Mouse (Mus musculus) 416B (cell line): ENCODE measurements at regions not wholly inside any gene's neighbourhood (a gene's known extent, or its start where the extent isn't known, plus 50 kb on each side); places are given as distances from the start of the nearest gene placed in this dataset.

Source experiments
- DNase-seq: peaks from one replicate; pipeline ENCODE4 v3.0.0; 2011; ENCODE audit warnings: low read depth

- no peak for DNase-seq
These were observed 122.9 kb upstream of the Magi3 start for GRCm38 (mm10) chr3:104343096-104343495.

GRCm38 (mm10) chr3:104342220-104342619 is 122.0 kb upstream of the Magi3 start:
- no peak for DNase-seq

- peak; percentile 13 for DNase-seq
These were observed 120.2 kb upstream of the Magi3 start for GRCm38 (mm10) chr3:104340331-104340730.

- no peak for DNase-seq
These were observed 116.7 kb upstream of the Magi3 start for GRCm38 (mm10) chr3:104336867-104337266.

GRCm38 (mm10) chr3:104336308-104336707 is 116.1 kb upstream of the Magi3 start:
- no peak for DNase-seq

- no peak for DNase-seq
These were observed 114.6 kb upstream of the Magi3 start for GRCm38 (mm10) chr3:104334760-104335159.

GRCm38 (mm10) chr3:104333345-104333744 is 113.2 kb upstream of the Magi3 start:
- peak; percentile 20 for DNase-seq

- no peak for DNase-seq
These were observed 110.5 kb upstream of the Magi3 start for GRCm38 (mm10) chr3:104330646-104331045.

- DNase-seq: no peak
These were observed 107.7 kb upstream of the Magi3 start for GRCm38 (mm10) chr3:104327829-104328228.

- no peak for DNase-seq
These were observed 107.0 kb upstream of the Magi3 start for GRCm38 (mm10) chr3:104327034-104327729.

- no peak for DNase-seq
These were observed 102.4 kb upstream of the Magi3 start for GRCm38 (mm10) chr3:104322591-104322990.

GRCm38 (mm10) chr3:104320404-104320803 is 100.2 kb upstream of the Magi3 start:
- no peak for DNase-seq

- no peak for DNase-seq
These were observed 99.2 kb upstream of the Magi3 start for GRCm38 (mm10) chr3:104319377-104319776.

GRCm38 (mm10) chr3:104318911-104319310 is 98.7 kb upstream of the Magi3 start:
- DNase-seq: no peak

GRCm38 (mm10) chr3:104317528-104317927 is 97.4 kb upstream of the Magi3 start:
- no peak for DNase-seq

- no peak for DNase-seq
These were observed 92.9 kb upstream of the Magi3 start for GRCm38 (mm10) chr3:104313063-104313462.

- no peak for DNase-seq
These were observed 86.8 kb upstream of the Magi3 start for GRCm38 (mm10) chr3:104306961-104307360.

GRCm38 (mm10) chr3:104305904-104306563 is 85.9 kb upstream of the Magi3 start:
- DNase-seq: no peak

- no peak for DNase-seq
These were observed 83.4 kb upstream of the Magi3 start for GRCm38 (mm10) chr3:104303577-104303976.

- no peak for DNase-seq
These were observed 80.0 kb upstream of the Magi3 start for GRCm38 (mm10) chr3:104300201-104300600.

- DNase-seq: peak; percentile 22
These were observed 78.7 kb upstream of the Magi3 start for GRCm38 (mm10) chr3:104298878-104299277.

- DNase-seq: no peak
These were observed 78.2 kb upstream of the Magi3 start for GRCm38 (mm10) chr3:104298409-104298808.

- DNase-seq: peak; percentile 36
These were observed 76.9 kb upstream of the Magi3 start for GRCm38 (mm10) chr3:104297112-104297511.

GRCm38 (mm10) chr3:104295856-104296255 is 75.7 kb upstream of the Magi3 start:
- peak; percentile 61 for DNase-seq
